Mouse (Mus musculus): ENCODE measurements around the gene Apex2. TPM values are rescaled to one million over a fixed set of nuclear protein-coding genes. Genes with fewer than 3 reads are reported as not detected.

The Apex2 gene
- 21.4 and 25.4 TPM in 2 replicates for total RNA-seq (2014; fragmentation: Nextera tagmentation)
- 6.3 and 7.5 TPM in 2 replicates for total RNA-seq (2017)

GRCm38 (mm10) chrX:150589696-150590095 is at the start of gene Apex2:
TSS of gene Apex2 (minus strand) at chrX:150589868.
- ATAC-seq (replicated peaks; ENCODE audit: poor library complexity, severe bottlenecking), result no peak

DNA sequence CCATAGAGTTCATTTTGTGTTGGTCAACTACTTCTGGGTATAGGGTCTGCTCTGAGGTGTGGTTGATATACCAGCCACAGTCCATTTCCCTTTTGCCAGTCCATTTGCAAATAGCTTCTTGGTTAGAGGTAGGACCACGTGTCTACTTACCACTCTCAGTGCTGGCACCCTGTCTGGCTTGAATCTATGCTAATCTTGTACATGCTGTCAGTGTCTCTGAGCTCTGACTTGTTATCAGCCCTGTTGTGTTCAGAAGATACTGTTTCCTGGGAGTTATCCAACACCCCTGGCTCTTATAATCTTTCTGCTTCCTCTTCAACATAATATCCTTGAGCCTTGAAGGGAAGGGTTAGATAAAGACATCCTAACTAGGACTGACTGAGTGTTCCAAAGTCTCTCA is 46.8 kb upstream of the Apex2 start:
- ATAC-seq (replicated peaks; ENCODE audit: poor library complexity, severe bottlenecking), result no peak

DNA sequence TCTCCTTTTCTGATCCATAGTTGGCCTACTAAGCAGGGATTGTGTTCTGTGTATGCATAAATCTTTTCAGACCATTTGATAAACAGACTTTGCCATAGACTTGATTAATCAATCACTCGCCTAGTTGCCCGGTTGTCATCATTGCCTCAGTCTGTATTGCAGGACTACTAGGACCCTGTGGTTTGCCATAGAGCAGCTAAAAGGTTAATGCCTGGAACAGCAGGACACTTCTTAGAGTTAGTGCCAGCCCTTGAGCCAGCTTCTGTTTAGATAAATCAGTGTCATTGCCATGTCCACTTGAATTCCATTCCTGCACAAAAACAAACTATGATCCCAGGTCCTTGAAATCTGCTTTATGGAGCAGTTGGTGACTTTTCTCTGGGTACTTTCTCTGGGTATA is 9.2 kb upstream of the Apex2 start:
- no peak for ATAC-seq (replicated peaks; ENCODE audit: poor library complexity, severe bottlenecking)

GRCm38 (mm10) chrX:150595016-150595760 is 5.5 kb upstream of the Apex2 start:
- no peak for ATAC-seq (replicated peaks; ENCODE audit: poor library complexity, severe bottlenecking)

DNA sequence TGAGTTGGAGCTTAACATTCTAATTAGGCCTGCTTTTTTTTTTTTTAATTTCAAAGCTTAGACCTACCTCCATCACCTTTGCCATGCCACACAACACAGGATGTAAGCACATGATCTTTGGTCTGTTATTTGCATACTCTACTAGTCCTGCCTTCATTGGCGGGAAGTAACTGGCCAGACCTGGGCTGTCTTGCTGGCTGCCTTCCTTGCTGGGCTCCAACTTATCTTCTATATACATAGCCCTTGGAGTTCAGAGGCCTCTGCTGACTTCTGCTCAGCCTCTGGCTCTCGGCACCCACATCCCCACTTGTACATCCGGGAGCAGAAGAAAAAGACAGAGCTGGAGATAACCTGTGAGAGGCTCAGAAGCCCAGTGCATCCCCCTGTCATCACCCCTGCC is 4.5 kb upstream of the Apex2 start:
- ATAC-seq (replicated peaks; ENCODE audit: poor library complexity, severe bottlenecking), result no peak

- ATAC-seq (replicated peaks; ENCODE audit: poor library complexity, severe bottlenecking), result no peak
Observed at GRCm38 (mm10) chrX:150593266-150594035, 3.8 kb upstream of the Apex2 start.

GRCm38 (mm10) chrX:150588023-150588764 is 1.5 kb downstream of the Apex2 start, which contains the start of gene Pfkfb1:
TSS of gene Pfkfb1 (plus strand) at chrX:150588229.
- peak; percentile 97 for ATAC-seq (replicated peaks; ENCODE audit: poor library complexity, severe bottlenecking)

DNA sequence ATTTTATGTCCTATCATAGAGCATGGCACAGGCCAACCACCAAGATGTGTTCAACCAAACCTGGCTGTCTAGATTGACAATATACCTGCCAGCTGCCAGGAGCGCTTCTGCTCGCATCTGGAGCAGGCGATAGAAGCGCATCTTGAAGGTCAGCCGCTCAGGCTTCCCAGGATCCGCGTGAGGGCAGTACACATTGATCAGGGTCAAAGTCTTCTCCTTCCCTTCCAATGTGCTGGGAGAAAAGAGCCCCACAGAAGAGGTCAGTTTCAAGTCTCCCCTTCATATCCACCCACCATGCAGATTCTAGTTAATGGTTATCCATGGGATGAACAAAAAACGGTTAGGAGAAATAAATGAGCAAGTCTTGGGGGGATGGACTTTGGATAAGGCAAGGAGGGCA is 4.6 kb downstream of the Apex2 start:
- ATAC-seq (replicated peaks; ENCODE audit: poor library complexity, severe bottlenecking), result no peak

- no peak for ATAC-seq (replicated peaks; ENCODE audit: poor library complexity, severe bottlenecking)
Observed at GRCm38 (mm10) chrX:150581921-150582320, 7.7 kb downstream of the Apex2 start.

GRCm38 (mm10) chrX:150564644-150565357 is 24.9 kb downstream of the Apex2 start:
- no peak for ATAC-seq (replicated peaks; ENCODE audit: poor library complexity, severe bottlenecking)

DNA sequence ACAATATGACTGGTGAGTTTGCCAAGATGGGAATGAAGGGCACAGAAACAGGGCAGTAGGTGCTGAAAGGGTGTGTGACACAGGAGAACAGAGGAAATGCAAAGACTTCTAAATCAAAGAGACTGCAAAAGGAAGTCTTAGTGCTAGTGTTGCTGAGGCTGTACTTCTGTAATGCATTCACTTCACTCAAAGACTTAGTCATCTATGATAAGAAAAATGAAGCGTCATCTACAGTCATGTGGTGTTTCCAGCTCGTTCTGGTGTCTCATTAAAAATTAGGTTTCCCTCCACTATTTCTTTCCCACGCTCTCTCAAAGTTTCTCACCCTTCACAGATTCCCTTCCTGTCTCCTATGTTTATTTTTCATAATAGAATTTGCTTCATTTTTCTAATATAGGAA is 35.6 kb downstream of the Apex2 start:
- ATAC-seq (replicated peaks; ENCODE audit: poor library complexity, severe bottlenecking), result no peak

GRCm38 (mm10) chrX:150551986-150552385 is 37.7 kb downstream of the Apex2 start:
- ATAC-seq (replicated peaks; ENCODE audit: poor library complexity, severe bottlenecking), result no peak

GRCm38 (mm10) chrX:150549639-150550038 is 40.0 kb downstream of the Apex2 start:
- ATAC-seq (replicated peaks; ENCODE audit: poor library complexity, severe bottlenecking), result no peak

DNA sequence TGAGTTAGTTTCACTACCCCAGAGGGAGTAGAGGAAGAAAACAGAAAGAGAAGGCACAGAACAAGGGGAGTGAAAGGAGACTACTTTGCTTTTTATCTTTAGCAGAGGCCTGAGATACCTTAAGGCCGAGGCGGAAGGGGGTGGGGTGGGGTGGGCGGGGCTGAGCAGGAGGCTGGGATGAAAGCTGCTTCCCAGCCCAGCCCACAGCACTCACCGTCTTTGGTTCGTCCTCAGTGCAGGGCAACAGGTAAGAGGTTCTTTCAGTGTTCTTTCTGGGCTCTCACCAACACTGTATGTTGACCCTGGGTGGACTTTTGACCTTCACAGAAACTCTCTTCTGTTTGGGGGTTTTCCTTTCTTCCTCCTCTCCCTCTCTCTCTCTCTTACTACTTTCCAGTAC is 42.4 kb downstream of the Apex2 start, which contains the start of gene Alas2:
Gene Alas2, plus strand, starts transcription at position 137 of the 400 bp plus-strand sequence.
- no peak for ATAC-seq (replicated peaks; ENCODE audit: poor library complexity, severe bottlenecking)

DNA sequence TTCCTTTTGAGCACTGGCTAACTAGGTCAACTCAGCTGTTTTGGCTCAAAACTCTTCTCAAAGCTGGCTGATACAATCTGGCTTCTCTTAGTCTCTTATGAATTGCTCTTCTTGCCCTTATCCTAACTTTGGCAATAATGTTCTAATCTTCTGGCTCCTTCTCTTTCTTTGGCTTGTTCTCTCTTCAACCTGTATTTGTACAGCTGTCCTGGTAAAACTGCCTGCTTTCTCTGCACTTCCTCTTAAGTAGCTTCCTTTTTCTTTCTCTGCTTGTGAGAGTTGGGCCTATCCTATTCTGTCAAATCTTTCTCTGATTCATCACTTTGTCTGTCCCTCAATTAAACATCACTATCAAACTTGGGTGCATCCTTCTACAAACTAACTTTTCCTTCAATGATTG is 48.0 kb downstream of the Apex2 start:
- no peak for ATAC-seq (replicated peaks; ENCODE audit: poor library complexity, severe bottlenecking)

- no peak; the same call in 1 of the 2 replicates for ATAC-seq (replicated peaks; ENCODE audit: poor library complexity, severe bottlenecking)
Observed at GRCm38 (mm10) chrX:150540111-150540510, 49.6 kb downstream of the Apex2 start.

GRCm38 (mm10) chrX:150516477-150516876 is 73.2 kb downstream of the Apex2 start:
- ATAC-seq (replicated peaks; ENCODE audit: poor library complexity, severe bottlenecking), result no peak

GRCm38 (mm10) chrX:150516015-150516414 is 73.7 kb downstream of the Apex2 start:
- no peak for ATAC-seq (replicated peaks; ENCODE audit: poor library complexity, severe bottlenecking)

GRCm38 (mm10) chrX:150514127-150514526 is 75.5 kb downstream of the Apex2 start:
- ATAC-seq (replicated peaks; ENCODE audit: poor library complexity, severe bottlenecking), result no peak

GRCm38 (mm10) chrX:150511274-150511673 is 78.4 kb downstream of the Apex2 start:
- no peak for ATAC-seq (replicated peaks; ENCODE audit: poor library complexity, severe bottlenecking)

Measured in granulocyte monocyte progenitor cell, adult 5-6 weeks (primary cell).